Mouse (Mus musculus) kidney, postnatal 0 days (tissue): ENCODE results near the gene Tmub2. TPM values are rescaled to one million over a fixed set of nuclear protein-coding genes. Genes with fewer than 3 reads are reported as not detected.

Experiments
- ATAC-seq: fragments of 200-750 bp; cut with Nextera tagmentation; replicated peaks from 2 replicates; pipeline ENCODE4 v1.8.0; 2017; ENCODE audit warnings: low read depth, moderate number of reproducible peaks, moderate TSS enrichment, moderate library complexity; ENCODE audit not compliant: low FRiP score
- DNase-seq: peaks from one replicate; pipeline ENCODE4 v3.0.0-alpha.2; 2016; ENCODE audit warnings: low spot score
- H3K27ac ChIP-seq: fragments of 300-500 bp; sonication (generic); 2 replicates; pipeline ENCODE4 v1.5.1; 2014; ENCODE audit warnings: mild to moderate bottlenecking
- H3K27me3 ChIP-seq: fragments of 300-500 bp; sonication (generic); 2 replicates; pipeline ENCODE4 v1.6.1; 2014; ENCODE audit warnings: low read length, mixed read lengths; ENCODE audit not compliant: insufficient read depth
- H3K36me3 ChIP-seq: fragments of 300-500 bp; sonication (generic); 2 replicates; pipeline ENCODE4 v1.6.1; 2014; ENCODE audit warnings: low read length, mixed read lengths; ENCODE audit not compliant: insufficient read depth
- H3K4me1 ChIP-seq: fragments of 300-500 bp; sonication (generic); replicated peaks from 2 replicates; pipeline ENCODE4 v1.6.1; 2014; ENCODE audit warnings: antibody characterized with exemption, low read length, mixed read lengths; ENCODE audit not compliant: insufficient read depth
- H3K4me2 ChIP-seq: fragments of 300-500 bp; sonication (generic); 2 replicates; pipeline ENCODE4 v1.6.1; 2014; ENCODE audit warnings: mild to moderate bottlenecking, low read length, moderate library complexity, mixed read lengths
- H3K4me3 ChIP-seq: fragments of 300-500 bp; sonication (generic); replicated peaks from 2 replicates; pipeline ENCODE4 v1.5.1; 2014; ENCODE audit warnings: low read depth, low read length
- H3K9ac ChIP-seq: fragments of 300-500 bp; sonication (generic); 2 replicates; pipeline ENCODE4 v1.6.1; 2014; ENCODE audit warnings: low read depth, low read length
- H3K9me3 ChIP-seq: fragments of 300-500 bp; sonication (generic); replicated peaks from 2 replicates; pipeline ENCODE4 v1.6.1; 2016; ENCODE audit warnings: low read length, inconsistent platforms, mixed read lengths
- CTCF ChIP-seq: IDR thresholded peaks from 2 replicates; pipeline ENCODE4 v1.5.1; 2016; ENCODE audit warnings: antibody characterized with exemption, low read depth, mild to moderate bottlenecking, moderate library complexity
- WGBS: fragments of 180-500 bp; shearing (Covaris S2); extraction: QIAGEN DNeasy Blood & Tissue Kit; methylation state at CpG from one replicate; pipeline ENCODE4 v1.1.7; 2014; 5-methylcytosine and 5-hydroxymethylcytosine counted together
- polyA plus RNA-seq: library from polyadenylated mRNA; unstranded; fragments of >200 nt; fragmentation: Nextera tagmentation; extraction: Ambion mirVana; gene quantifications from 2 replicates; pipeline ENCODE4 v1.2.1, GENCODE M21; 2015

Gene Tmub2
- polyA plus RNA-seq, 1 experiment from 2014 or later: 46.1 TPM

DNA sequence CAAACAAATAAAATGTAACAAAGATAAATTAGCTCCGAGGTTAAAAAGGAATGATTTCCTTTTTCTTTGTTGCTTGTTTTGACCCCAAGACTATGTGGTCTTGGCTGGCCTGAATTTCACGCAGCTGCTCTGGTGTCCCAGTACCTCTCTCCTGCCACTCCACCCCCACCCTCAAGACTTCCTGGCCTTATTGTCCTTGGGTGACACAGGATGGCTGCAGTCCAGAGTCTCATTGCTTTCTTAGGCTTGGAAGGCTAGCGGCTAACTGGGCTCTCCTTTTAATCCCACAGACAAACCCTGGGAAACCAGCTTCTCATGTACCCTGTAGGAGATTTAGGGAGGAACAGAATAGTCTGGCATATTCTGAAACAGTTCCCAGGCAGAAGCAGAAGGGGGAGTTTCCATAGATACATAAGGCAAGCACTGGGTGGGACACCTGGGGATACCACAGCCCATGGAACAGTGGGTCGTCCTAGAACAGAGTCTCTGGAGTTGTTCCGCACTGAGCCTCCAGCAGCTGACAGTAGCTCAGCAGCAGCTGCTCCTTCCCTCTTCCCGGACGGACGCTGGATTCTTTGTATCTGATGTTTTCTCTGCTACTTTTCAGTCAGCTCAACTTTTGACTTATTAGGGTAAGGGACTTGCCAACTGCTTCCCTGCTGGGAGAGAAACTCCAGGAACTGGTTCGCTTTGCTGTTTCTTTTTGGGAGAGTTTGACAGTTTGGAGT is 50.4 kb downstream of the Tmub2 start:
- no peaks in the 10 kb centered on the region for H3K9me3 ChIP-seq
- no peaks in the 10 kb centered on the region for H3K36me3 ChIP-seq
- 0 out of 2 replicates have a peak overlapping the region, but pooled peaks have one; percentile 3 for H3K4me2 ChIP-seq
- H3K4me3 ChIP-seq: no peak overlapping the region
- DNase-seq: peak; percentile 47
- H3K9ac ChIP-seq: no peak overlapping the region
- no peaks in the 10 kb centered on the region for H3K27me3 ChIP-seq
- H3K27ac ChIP-seq: 0 out of 2 replicates have a peak overlapping the region, but pooled peaks have one; percentile 25
- TF ChIP-seq CTCF: no peak
- WGBS: 35% methylated on average over 9 of the region's 9 CpGs
- ATAC-seq: no peak
- H3K4me1 ChIP-seq: no peaks in the 10 kb centered on the region; the same call in 1 of the 2 replicates

- no peak for TF ChIP-seq CTCF
- no peak for ATAC-seq
Observed at GRCm38 (mm10) chr11:102336191-102336590, 51.5 kb downstream of the Tmub2 start.

GRCm38 (mm10) chr11:102337921-102338320 is 53.2 kb downstream of the Tmub2 start:
- DNase-seq (no peak), ATAC-seq (no peak)
- Histone ChIP-seq H3K9me3 (no peaks in the 10 kb centered on the region), H3K36me3 (no peaks in the 10 kb centered on the region), H3K27ac (no peak overlapping the region), H3K4me2 (no peak overlapping the region), H3K4me3 (no peak overlapping the region), H3K4me1 (no peaks in the 10 kb centered on the region; the same call in 1 of the 2 replicates), H3K9ac (no peak overlapping the region), H3K27me3 (no peaks in the 10 kb centered on the region)
- WGBS: 41% methylated on average over 1 of the region's 1 CpGs
- TF ChIP-seq CTCF: no peak

More at GRCm38 (mm10) chr11:102336191-102336590, 51.5 kb downstream of the Tmub2 start:
- no peaks in the 10 kb centered on the region for H3K36me3 ChIP-seq
- H3K4me3 ChIP-seq: no peak overlapping the region
- H3K9me3 ChIP-seq: no peaks in the 10 kb centered on the region
- H3K27me3 ChIP-seq: no peaks in the 10 kb centered on the region
- no peak overlapping the region for H3K9ac ChIP-seq
- no peak overlapping the region for H3K27ac ChIP-seq
- no peak overlapping the region for H3K4me2 ChIP-seq
- no peak for DNase-seq
- 78% methylated on average over 1 of the region's 1 CpGs for WGBS
- H3K4me1 ChIP-seq: no peaks in the 10 kb centered on the region; the same call in 1 of the 2 replicates

- no peak overlapping the region for H3K4me3 ChIP-seq
- no peak overlapping the region for H3K9ac ChIP-seq
- no peaks in the 10 kb centered on the region for H3K27me3 ChIP-seq
- no peak for TF ChIP-seq CTCF
- H3K4me2 ChIP-seq: no peak overlapping the region
- 29% methylated on average over 3 of the region's 3 CpGs for WGBS
- no peaks in the 10 kb centered on the region; the same call in 1 of the 2 replicates for H3K4me1 ChIP-seq
- no peaks in the 10 kb centered on the region for H3K36me3 ChIP-seq
- no peaks in the 10 kb centered on the region for H3K9me3 ChIP-seq
- H3K27ac ChIP-seq: no peak overlapping the region
- DNase-seq: peak; percentile 60
- ATAC-seq: no peak
Observed at GRCm38 (mm10) chr11:102338561-102338960, 53.8 kb downstream of the Tmub2 start.

Other genes starting within 250 kb of the Tmub2 start
- 2.8 and 2.9 TPM in 2 replicates for gene Cd300lg, start 243.4 kb upstream of the Tmub2 start, polyA plus RNA-seq
- gene Mpp2, start 196.4 kb upstream of the Tmub2 start, polyA plus RNA-seq: 8.8 and 9.3 TPM in 2 replicates
- not detected in 2 replicates for gene Ppy, start 183.6 kb upstream of the Tmub2 start, polyA plus RNA-seq
- not detected in 2 replicates for gene Pyy, start 177.1 kb upstream of the Tmub2 start, polyA plus RNA-seq
- gene Nags, start 139.4 kb upstream of the Tmub2 start, polyA plus RNA-seq: not detected in 2 replicates
- gene Tmem101, start 128.5 kb upstream of the Tmub2 start, polyA plus RNA-seq: 25.0 and 28.6 TPM in 2 replicates
- 111 and 123 TPM in 2 replicates for gene Lsm12, start 99.6 kb upstream of the Tmub2 start, polyA plus RNA-seq
- 41.4 and 43.6 TPM in 2 replicates for gene G6pc3, start 95.3 kb upstream of the Tmub2 start, polyA plus RNA-seq
- gene Hdac5, start 54.8 kb upstream of the Tmub2 start, polyA plus RNA-seq: 38.1 and 39.3 TPM in 2 replicates
- gene BC030867, start 36.0 kb upstream of the Tmub2 start, polyA plus RNA-seq: 6.3 and 9.2 TPM in 2 replicates
- 0.09 TPM in 1 of 2 replicates, not detected in the other for gene Asb16, start 16.2 kb upstream of the Tmub2 start, polyA plus RNA-seq
- 9.6 and 9.7 TPM in 2 replicates for gene Atxn7l3, start 11.7 kb downstream of the Tmub2 start, polyA plus RNA-seq
- 75.5 and 80.8 TPM in 2 replicates for gene Ubtf, start 34.8 kb downstream of the Tmub2 start, polyA plus RNA-seq
- 7.4 and 8.0 TPM in 2 replicates for gene Slc4a1, start 81.3 kb downstream of the Tmub2 start, polyA plus RNA-seq
- gene Rundc3a, start 108.5 kb downstream of the Tmub2 start, polyA plus RNA-seq: 7.0 and 9.2 TPM in 2 replicates
- 352 and 383 TPM in 2 replicates for gene Slc25a39, start 123.0 kb downstream of the Tmub2 start, polyA plus RNA-seq
- gene Grn, start 145.4 kb downstream of the Tmub2 start, polyA plus RNA-seq: 191 and 209 TPM in 2 replicates
- gene Fam171a2, start 162.8 kb downstream of the Tmub2 start, polyA plus RNA-seq: 5.9 and 6.4 TPM in 2 replicates
- 12.1 and 12.9 TPM in 2 replicates for gene Itga2b, start 185.2 kb downstream of the Tmub2 start, polyA plus RNA-seq